Mouse (Mus musculus): ENCODE results near the gene Daglb. TPM values are rescaled to one million over a fixed set of nuclear protein-coding genes. Genes with fewer than 3 reads are reported as not detected.

Gene Daglb
- total and polyA plus RNA-seq, 2 experiments from 2014 or later = 21.3 to 24.6 TPM

DNA sequence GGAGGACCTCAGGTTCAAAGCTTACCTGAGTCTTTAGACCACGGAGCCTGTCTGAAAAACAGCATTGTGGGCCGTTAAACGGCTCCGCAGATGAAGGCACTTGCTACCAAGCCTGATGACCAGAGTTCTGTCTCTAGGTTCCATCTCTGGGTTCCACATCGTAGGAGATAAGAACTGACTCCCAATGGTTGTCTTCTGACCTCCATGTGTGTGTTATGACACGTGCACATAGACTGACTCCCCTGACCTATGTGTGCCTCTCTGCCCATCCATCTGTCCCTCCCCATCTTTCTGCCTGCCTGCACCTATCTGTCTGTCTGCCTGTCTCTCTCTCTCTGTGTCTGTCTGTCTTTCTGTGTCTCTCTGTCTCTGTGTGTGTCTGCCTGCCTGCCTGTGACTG is 3.5 kb downstream of the Daglb start:
- Histone ChIP-seq H3K4me1 (ENCODE audit: insufficient read depth, low read length) (0 out of 2 replicates have a peak, but pooled peaks cover 3% of the 10 kb centered on the region), H3K36me3 (ENCODE audit: insufficient read depth, low read length) (peaks cover 33% of the 10 kb centered on the region), H3K27me3 (ENCODE audit: insufficient read depth, low read length) (no peaks in the 10 kb centered on the region), H3K27ac (ENCODE audit: low read depth, low read length) (no peak overlapping the region), H3K4me2 (ENCODE audit: low read depth, low read length, poor library complexity, severe bottlenecking) (no peak overlapping the region), H3K4me3 (ENCODE audit: low read depth, low read length) (no peak overlapping the region), H3K9me3 (ENCODE audit: low read length) (no peaks in the 10 kb centered on the region), H3K9ac (replicated peaks; ENCODE audit: low read length, poor library complexity, severe bottlenecking) (no peak overlapping the region)
- DNase-seq (ENCODE audit: low spot score) = no peak
- ATAC-seq (ENCODE audit: low FRiP score) = no peak
- no peak for TF ChIP-seq CTCF (IDR thresholded peaks at IDR 0.05)
- WGBS = 96% methylated on average over 6 of the region's 6 CpGs

DNA sequence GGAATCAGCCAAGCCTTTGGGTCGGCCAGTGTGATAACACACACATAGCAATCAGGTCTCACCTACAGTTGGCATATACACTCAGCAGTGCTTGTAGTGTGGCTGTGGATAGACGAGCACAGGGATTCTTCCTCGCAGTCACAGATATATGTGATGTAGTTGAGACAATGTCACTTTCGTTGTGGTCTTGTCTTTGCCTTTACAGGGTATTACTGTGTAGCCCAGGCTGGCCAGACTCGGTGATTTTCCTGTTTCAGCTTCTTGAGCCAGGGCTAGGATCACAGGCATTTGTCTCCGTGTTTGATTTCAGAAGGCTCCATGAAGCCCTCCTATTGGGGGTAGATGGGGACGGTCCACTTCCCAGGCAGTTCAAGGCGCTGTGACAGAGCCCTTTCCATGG is 5.2 kb downstream of the Daglb start:
- no peak for TF ChIP-seq CTCF (IDR thresholded peaks at IDR 0.05)
- no peak overlapping the region for H3K4me3 ChIP-seq (ENCODE audit: low read depth, low read length)
- H3K4me2 ChIP-seq (ENCODE audit: low read depth, low read length, poor library complexity, severe bottlenecking) = no peak overlapping the region
- WGBS = 95% methylated on average over 8 of the region's 8 CpGs
- ATAC-seq (ENCODE audit: low FRiP score) (no peak), DNase-seq (ENCODE audit: low spot score) (no peak)
- H3K36me3 ChIP-seq (ENCODE audit: insufficient read depth, low read length) = peaks cover 43% of the 10 kb centered on the region
- H3K9ac ChIP-seq (replicated peaks; ENCODE audit: low read length, poor library complexity, severe bottlenecking) = no peak overlapping the region
- no peak overlapping the region for H3K27ac ChIP-seq (ENCODE audit: low read depth, low read length)
- H3K9me3 ChIP-seq (ENCODE audit: low read length) = no peaks in the 10 kb centered on the region
- no peaks in the 10 kb centered on the region for H3K27me3 ChIP-seq (ENCODE audit: insufficient read depth, low read length)
- 0 out of 2 replicates have a peak, but pooled peaks cover 3% of the 10 kb centered on the region for H3K4me1 ChIP-seq (ENCODE audit: insufficient read depth, low read length)

DNA sequence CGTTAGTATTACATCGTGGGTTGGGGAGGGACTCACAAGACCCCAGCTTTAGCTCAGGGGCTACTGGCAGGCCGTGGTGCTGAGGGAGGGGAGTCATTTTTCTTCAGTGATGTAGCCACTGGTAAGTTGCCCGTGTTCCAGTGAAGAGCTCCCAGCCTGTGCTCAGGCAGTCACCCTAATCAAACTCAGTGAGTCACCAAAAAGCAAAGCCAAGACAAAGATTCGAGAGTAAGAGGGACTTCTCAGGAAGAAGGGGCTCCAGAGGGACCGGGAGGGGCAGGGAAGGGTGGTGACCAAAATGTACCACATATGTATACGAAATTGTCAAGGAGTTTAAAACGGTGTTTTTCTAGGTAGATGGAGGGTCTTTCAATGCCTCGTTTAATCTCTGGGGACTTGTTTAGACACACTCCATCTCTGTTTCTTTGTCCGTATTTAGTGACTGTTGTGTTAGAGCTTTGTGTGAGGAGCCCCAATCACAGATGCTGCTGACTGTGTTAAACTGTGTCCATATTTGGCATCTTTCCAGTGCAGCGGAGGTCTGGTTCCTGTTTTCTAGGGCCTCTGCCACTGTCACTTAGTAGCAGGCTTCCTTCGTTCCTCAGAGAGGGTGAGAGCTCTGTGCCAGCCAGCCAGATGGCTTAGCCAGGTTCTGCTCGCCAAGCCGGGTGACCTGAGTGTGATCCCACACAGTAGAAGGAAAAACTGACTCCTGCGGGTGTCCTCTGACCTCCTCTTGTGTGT is 6.2 kb downstream of the Daglb start:
- 0 out of 2 replicates have a peak, but pooled peaks cover 2% of the 10 kb centered on the region for H3K4me1 ChIP-seq (ENCODE audit: insufficient read depth, low read length)
- no peaks in the 10 kb centered on the region for H3K9me3 ChIP-seq (ENCODE audit: low read length)
- no peak overlapping the region for H3K9ac ChIP-seq (replicated peaks; ENCODE audit: low read length, poor library complexity, severe bottlenecking)
- TF ChIP-seq CTCF (IDR thresholded peaks at IDR 0.05) = no peak
- no peak overlapping the region for H3K4me3 ChIP-seq (ENCODE audit: low read depth, low read length)
- ATAC-seq (ENCODE audit: low FRiP score) (no peak), DNase-seq (ENCODE audit: low spot score) (peak; percentile 75)
- no peak overlapping the region for H3K4me2 ChIP-seq (ENCODE audit: low read depth, low read length, poor library complexity, severe bottlenecking)
- H3K27ac ChIP-seq (ENCODE audit: low read depth, low read length) = no peak overlapping the region
- WGBS = 75% methylated on average over 15 of the region's 15 CpGs
- H3K36me3 ChIP-seq (ENCODE audit: insufficient read depth, low read length) = peaks cover 47% of the 10 kb centered on the region
- no peaks in the 10 kb centered on the region for H3K27me3 ChIP-seq (ENCODE audit: insufficient read depth, low read length)

DNA sequence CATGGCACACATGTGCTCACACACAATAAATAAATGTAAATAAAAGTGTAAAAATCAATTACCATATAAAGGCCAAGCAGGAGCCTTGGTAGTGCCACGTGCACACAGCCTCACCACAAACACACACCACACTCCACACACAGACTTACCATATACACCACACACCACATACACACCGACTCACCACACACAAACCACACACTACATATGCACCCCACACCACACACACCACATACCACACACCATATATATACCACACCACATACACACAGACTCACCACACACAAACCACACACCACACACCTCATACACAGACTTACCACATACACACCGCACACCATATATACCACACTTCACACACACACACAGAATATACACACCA is 6.8 kb downstream of the Daglb start:
- DNase-seq (ENCODE audit: low spot score) (no peak), ATAC-seq (ENCODE audit: low FRiP score) (no peak)
- no peaks in the 10 kb centered on the region for H3K27me3 ChIP-seq (ENCODE audit: insufficient read depth, low read length)
- no peaks in the 10 kb centered on the region for H3K9me3 ChIP-seq (ENCODE audit: low read length)
- no peak overlapping the region for H3K4me2 ChIP-seq (ENCODE audit: low read depth, low read length, poor library complexity, severe bottlenecking)
- H3K4me3 ChIP-seq (ENCODE audit: low read depth, low read length) = no peak overlapping the region
- peaks cover 51% of the 10 kb centered on the region for H3K36me3 ChIP-seq (ENCODE audit: insufficient read depth, low read length)
- 91% methylated on average over 3 of the region's 3 CpGs for WGBS
- no peak for TF ChIP-seq CTCF (IDR thresholded peaks at IDR 0.05)
- no peaks in the 10 kb centered on the region for H3K4me1 ChIP-seq (ENCODE audit: insufficient read depth, low read length)
- no peak overlapping the region for H3K27ac ChIP-seq (ENCODE audit: low read depth, low read length)
- H3K9ac ChIP-seq (replicated peaks; ENCODE audit: low read length, poor library complexity, severe bottlenecking) = no peak overlapping the region

DNA sequence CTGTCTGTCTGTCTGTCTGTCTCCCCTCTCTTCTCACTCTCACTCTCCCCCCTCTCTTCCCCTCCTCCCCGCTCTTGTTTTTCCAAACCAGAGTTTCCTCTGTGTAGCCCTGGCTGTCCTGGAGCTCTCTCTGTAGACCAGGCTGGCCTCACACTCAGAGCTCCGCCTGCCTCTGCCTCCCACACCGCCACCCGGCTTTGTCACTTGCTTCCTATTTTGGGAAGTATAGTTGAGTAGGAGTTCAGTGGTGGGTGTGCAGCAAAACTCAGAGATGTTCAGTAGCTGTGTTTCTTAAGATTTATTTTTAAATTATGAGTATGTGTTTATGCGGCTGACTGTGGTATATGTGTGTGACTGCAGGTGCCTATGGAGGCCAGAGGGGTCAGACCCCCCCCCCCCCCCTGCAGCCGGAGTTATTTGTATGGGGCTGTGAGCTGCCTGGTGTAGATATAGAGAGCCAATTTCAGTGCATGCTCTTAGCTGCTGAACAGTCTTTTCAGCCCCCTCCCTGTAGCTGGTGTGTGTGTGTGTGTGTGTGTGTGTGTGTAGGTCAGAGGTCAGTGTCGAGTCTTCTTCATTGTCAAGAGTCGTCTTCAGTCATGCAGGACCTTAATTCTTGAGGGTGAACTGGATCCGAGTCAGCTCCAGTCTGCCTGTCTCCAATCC is 7.7 kb downstream of the Daglb start:
- ATAC-seq (ENCODE audit: low FRiP score) (no peak), DNase-seq (ENCODE audit: low spot score) (no peak)
- H3K9ac ChIP-seq (replicated peaks; ENCODE audit: low read length, poor library complexity, severe bottlenecking) = no peak overlapping the region
- WGBS = 83% methylated on average over 9 of the region's 9 CpGs
- no peaks in the 10 kb centered on the region for H3K9me3 ChIP-seq (ENCODE audit: low read length)
- H3K36me3 ChIP-seq (ENCODE audit: insufficient read depth, low read length) = peaks cover 50% of the 10 kb centered on the region
- H3K4me2 ChIP-seq (ENCODE audit: low read depth, low read length, poor library complexity, severe bottlenecking) = no peak overlapping the region
- H3K4me1 ChIP-seq (ENCODE audit: insufficient read depth, low read length) = no peaks in the 10 kb centered on the region
- H3K27ac ChIP-seq (ENCODE audit: low read depth, low read length) = no peak overlapping the region
- TF ChIP-seq CTCF (IDR thresholded peaks at IDR 0.05) = no peak
- no peaks in the 10 kb centered on the region for H3K27me3 ChIP-seq (ENCODE audit: insufficient read depth, low read length)
- no peak overlapping the region for H3K4me3 ChIP-seq (ENCODE audit: low read depth, low read length)

DNA sequence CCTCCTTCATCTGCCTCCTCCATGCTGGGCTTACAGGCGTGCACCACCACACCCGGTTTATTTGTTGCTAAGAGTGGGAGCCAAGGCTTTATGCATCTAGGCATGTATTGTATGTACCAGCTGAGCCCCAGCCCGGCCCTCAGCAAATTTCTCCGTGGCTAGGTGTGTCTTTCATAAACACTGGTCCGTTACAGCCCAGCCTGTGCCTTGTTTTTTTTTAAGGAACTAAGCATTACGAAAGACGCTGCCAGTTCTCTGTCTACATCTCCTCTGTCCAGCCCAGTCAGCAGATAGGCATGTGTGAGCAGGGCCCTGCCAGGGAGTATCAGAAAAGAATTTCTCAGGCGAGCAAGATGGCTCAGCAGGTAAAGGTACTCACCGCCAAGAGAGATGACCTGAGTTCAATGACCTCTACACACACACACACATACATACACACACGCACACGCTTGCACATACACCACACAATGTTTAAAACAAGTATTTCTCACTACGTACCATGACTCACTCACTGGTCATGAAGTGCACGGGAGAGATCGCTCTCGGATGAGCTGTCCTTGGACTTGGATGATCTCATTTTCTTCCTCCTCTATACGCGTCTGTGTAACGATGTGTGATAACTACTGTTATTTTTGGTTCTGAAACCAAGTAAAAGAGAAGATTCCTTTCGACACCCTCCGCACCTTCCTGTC is 10.9 kb downstream of the Daglb start:
- H3K27me3 ChIP-seq (ENCODE audit: insufficient read depth, low read length) = no peaks in the 10 kb centered on the region
- H3K9ac ChIP-seq (replicated peaks; ENCODE audit: low read length, poor library complexity, severe bottlenecking) = no peak overlapping the region
- no peaks in the 10 kb centered on the region for H3K4me1 ChIP-seq (ENCODE audit: insufficient read depth, low read length)
- no peak for TF ChIP-seq CTCF (IDR thresholded peaks at IDR 0.05)
- H3K36me3 ChIP-seq (ENCODE audit: insufficient read depth, low read length) = peaks cover 51% of the 10 kb centered on the region
- no peak for DNase-seq (ENCODE audit: low spot score)
- no peak overlapping the region for H3K4me2 ChIP-seq (ENCODE audit: low read depth, low read length, poor library complexity, severe bottlenecking)
- no peak for ATAC-seq (ENCODE audit: low FRiP score)
- no peak overlapping the region for H3K4me3 ChIP-seq (ENCODE audit: low read depth, low read length)
- 95% methylated on average over 20 of the region's 20 CpGs for WGBS
- no peaks in the 10 kb centered on the region for H3K9me3 ChIP-seq (ENCODE audit: low read length)
- H3K27ac ChIP-seq (ENCODE audit: low read depth, low read length) = no peak overlapping the region
